Mouse (Mus musculus) stomach, postnatal 0 days (tissue): ENCODE measurements around the gene Ext2.

ENCODE experiments used
- CTCF ChIP-seq: IDR thresholded peaks from 2 replicates; pipeline ENCODE4 v1.5.1; 2016; ENCODE audit warnings: antibody characterized with exemption, low read depth, mild to moderate bottlenecking, moderate library complexity
- EP300 ChIP-seq: optimal IDR thresholded peaks from 2 replicates; pipeline ENCODE3; 2016; ENCODE audit warnings: antibody characterized with exemption

DNA sequence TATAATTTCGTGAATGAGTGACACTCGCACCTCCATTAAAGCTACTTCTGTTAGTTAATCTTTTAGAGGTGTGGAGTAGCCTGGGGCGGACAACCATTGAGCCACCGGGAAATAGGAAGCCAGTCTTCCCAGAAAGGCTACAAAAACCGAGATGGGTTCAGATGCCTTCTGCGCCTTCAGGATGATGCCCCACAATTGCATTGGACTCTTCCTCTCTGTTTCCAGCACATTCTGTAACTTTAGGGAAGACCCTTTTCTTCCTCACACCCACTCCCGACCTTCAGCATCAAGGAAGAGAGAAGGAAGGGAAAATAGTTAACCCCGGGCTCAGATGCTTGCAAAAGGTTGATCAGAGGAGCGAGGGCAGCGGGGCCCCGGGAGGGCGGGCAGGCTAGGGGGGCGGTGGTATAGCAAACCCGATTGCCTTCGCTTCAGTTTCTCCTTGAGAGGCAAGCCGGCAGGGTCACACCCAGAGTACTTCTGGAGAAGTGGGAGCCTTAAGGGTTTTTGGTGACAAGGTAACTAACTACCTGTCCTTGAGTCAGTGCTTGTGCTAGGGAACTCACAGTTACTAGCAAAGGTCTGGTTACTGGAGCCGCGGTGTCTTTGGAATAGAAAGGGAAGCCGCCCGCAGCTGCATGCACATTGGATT is 174.3 kb downstream of the Ext2 start:
- TF ChIP-seq CTCF (no peak), EP300 (no peak)
